Mouse (Mus musculus): ENCODE data around the gene Pcnx3.
A peak's percentile ranks its signal among the peaks of the same experiment; 100 is the strongest.

Pcnx3 gene

GRCm38 (mm10) chr19:5668372-5668771 is 20.3 kb downstream of the Pcnx3 start:
- DNase-seq = no peak

GRCm38 (mm10) chr19:5666386-5666785 is 22.3 kb downstream of the Pcnx3 start:
- DNase-seq = no peak

GRCm38 (mm10) chr19:5665465-5665864 is 23.2 kb downstream of the Pcnx3 start:
- DNase-seq = no peak

GRCm38 (mm10) chr19:5664669-5665257 is 23.9 kb downstream of the Pcnx3 start:
- DNase-seq = no peak

GRCm38 (mm10) chr19:5662981-5663913 is 25.5 kb downstream of the Pcnx3 start, which contains the start of gene Sipa1:
Gene Sipa1 (minus strand): TSS chr19:5663707.
- DNase-seq = peak; percentile 96 to 97

- DNase-seq = peak; percentile 76 to 79
These were observed 26.4 kb downstream of the Pcnx3 start for GRCm38 (mm10) chr19:5662310-5662709.

GRCm38 (mm10) chr19:5660942-5661751 is 27.6 kb downstream of the Pcnx3 start:
- peak; percentile 79 to 81 for DNase-seq

- DNase-seq = no peak
These were observed 33.9 kb downstream of the Pcnx3 start for GRCm38 (mm10) chr19:5654720-5655298.

- DNase-seq = no peak
These were observed 34.6 kb downstream of the Pcnx3 start for GRCm38 (mm10) chr19:5653969-5654719.

- DNase-seq = no peak
These were observed 36.1 kb downstream of the Pcnx3 start for GRCm38 (mm10) chr19:5652570-5652969.

- no peak for DNase-seq
These were observed 37.0 kb downstream of the Pcnx3 start for GRCm38 (mm10) chr19:5651502-5652274.

- peak; percentile 46 to 47 for DNase-seq
These were observed 39.4 kb downstream of the Pcnx3 start for GRCm38 (mm10) chr19:5649298-5649741.

- peak; percentile 83 to 84 for DNase-seq
These were observed 40.1 kb downstream of the Pcnx3 start for GRCm38 (mm10) chr19:5648401-5649297.

- no peak for DNase-seq
These were observed 40.9 kb downstream of the Pcnx3 start for GRCm38 (mm10) chr19:5647791-5648190.

GRCm38 (mm10) chr19:5646731-5647330 is 41.9 kb downstream of the Pcnx3 start:
- no peak for DNase-seq

- DNase-seq = no peak
These were observed 43.4 kb downstream of the Pcnx3 start for GRCm38 (mm10) chr19:5645280-5645679.

- no peak for DNase-seq
These were observed 47.1 kb downstream of the Pcnx3 start for GRCm38 (mm10) chr19:5641641-5642040.

- no peak for DNase-seq
These were observed 47.7 kb downstream of the Pcnx3 start for GRCm38 (mm10) chr19:5641021-5641420.

- DNase-seq = no peak
These were observed 48.4 kb downstream of the Pcnx3 start for GRCm38 (mm10) chr19:5640339-5640738.

Measured in B cell, adult 2 months (primary cell).